Mouse (Mus musculus) liver, embryonic 12.5 days (tissue): ENCODE results near the gene Trmt2a. TPM values are rescaled to one million over a fixed set of nuclear protein-coding genes. Genes with fewer than 3 reads are reported as not detected.
A peak's percentile ranks its signal among the peaks of the same experiment; 100 is the strongest.

Experiments used
- ATAC-seq: fragments of 200-750 bp; cut with Nextera tagmentation; 2 replicates; pipeline ENCODE4 v1.8.0; 2017; ENCODE audit warnings: moderate number of reproducible peaks, mild to moderate bottlenecking, moderate library complexity
- H3K27ac ChIP-seq: fragments of 300-500 bp; sonication (generic); 2 replicates; pipeline ENCODE4 v1.5.1; 2016; ENCODE audit warnings: mild to moderate bottlenecking
- H3K27me3 ChIP-seq: fragments of 300-500 bp; sonication (generic); replicated peaks from 2 replicates; pipeline ENCODE4 v1.6.1; 2016; ENCODE audit warnings: mild to moderate bottlenecking, moderate library complexity
- H3K36me3 ChIP-seq: fragments of 300-500 bp; sonication (generic); 2 replicates; pipeline ENCODE4 v1.6.1; 2016; ENCODE audit warnings: mild to moderate bottlenecking, moderate library complexity
- H3K4me1 ChIP-seq: fragments of 300-500 bp; sonication (generic); 2 replicates; pipeline ENCODE4 v1.6.1; 2016
- H3K4me2 ChIP-seq: fragments of 300-500 bp; sonication (generic); 2 replicates; pipeline ENCODE4 v1.6.1; 2016; ENCODE audit warnings: mild to moderate bottlenecking, moderate library complexity
- H3K4me3 ChIP-seq: fragments of 300-500 bp; sonication (generic); 2 replicates; pipeline ENCODE4 v1.5.1; 2016; ENCODE audit warnings: mild to moderate bottlenecking, moderate library complexity
- H3K9ac ChIP-seq: fragments of 300-500 bp; sonication (generic); 2 replicates; pipeline ENCODE4 v1.6.1; 2016; ENCODE audit warnings: mild to moderate bottlenecking, moderate library complexity
- H3K9me3 ChIP-seq: fragments of 300-500 bp; sonication (generic); replicated peaks from 2 replicates; pipeline ENCODE4 v1.6.1; 2016; ENCODE audit warnings: mild to moderate bottlenecking, moderate library complexity
- WGBS: fragments of 180-500 bp; shearing (Covaris S2); methylation state at CpG from one replicate; pipeline ENCODE4 v1.1.7; 2016; ENCODE audit not compliant: insufficient replicate concordance; 5-methylcytosine and 5-hydroxymethylcytosine counted together
- polyA plus RNA-seq: library from polyadenylated mRNA; unstranded; fragments of >200 nt; fragmentation: Nextera tagmentation; extraction: Ambion mirVana; gene quantifications from 2 replicates; pipeline ENCODE4 v1.2.1, GENCODE M21; 2016

Trmt2a gene
- polyA plus RNA-seq: 88.8 and 96.5 TPM in 2 replicates

DNA sequence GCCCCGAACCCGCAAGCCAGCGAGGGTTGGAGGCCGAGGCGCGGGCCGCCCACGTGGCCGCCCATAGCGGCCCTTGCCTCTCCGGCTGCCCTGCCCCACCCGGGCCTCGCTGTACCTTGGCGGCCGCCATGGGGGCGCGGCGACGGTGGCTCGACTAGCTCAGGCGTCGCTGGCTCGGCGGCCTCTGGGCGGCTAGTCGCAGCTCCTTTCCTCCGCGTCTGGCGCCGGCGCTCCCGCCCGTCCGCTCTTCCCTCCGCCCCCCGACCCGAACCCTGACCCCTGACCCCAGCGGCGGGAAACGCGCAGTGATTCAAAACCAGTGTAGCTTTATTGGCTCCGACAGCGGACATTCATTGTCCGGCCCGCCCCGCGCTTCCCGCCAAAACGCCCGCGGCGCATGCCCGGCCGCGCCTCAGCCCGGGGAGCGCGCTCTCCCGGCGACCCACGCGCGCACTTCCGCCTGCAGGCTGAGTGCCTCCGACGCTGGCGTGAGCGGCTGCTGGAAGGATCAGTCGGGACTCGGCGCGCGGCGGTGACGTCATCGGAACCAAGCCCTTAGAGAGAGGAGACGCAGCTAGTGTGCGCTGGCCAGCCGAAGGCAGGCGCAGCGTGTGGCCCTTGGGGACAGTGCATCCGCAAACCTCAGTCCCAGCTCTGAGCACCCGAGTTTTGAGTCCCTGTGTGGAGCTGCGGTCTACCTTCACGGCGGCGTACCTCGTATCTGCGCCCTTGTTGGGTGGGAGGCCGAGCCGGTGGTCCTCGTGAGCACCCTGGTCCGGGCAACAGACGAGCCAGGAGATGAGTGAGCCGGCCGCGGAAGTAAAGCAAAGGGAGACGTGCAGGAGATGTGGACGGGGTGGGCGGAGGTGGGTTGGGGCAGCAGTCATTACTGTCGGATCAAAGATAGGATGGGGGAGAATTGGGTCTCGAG lies at the start of gene Trmt2a, which contains the start of gene Ranbp1:
TSS of gene Trmt2a (plus strand) at position 247 of the 931 bp plus-strand sequence.
TSS of gene Ranbp1 (minus strand) at position 300 of the 931 bp plus-strand sequence.
- H3K4me3 ChIP-seq: peak within 1 kb of the TSS; percentile 94
- peak; percentile 91 for ATAC-seq
- H3K4me2 ChIP-seq: peak within 1 kb of the TSS; percentile 92
- no peaks in the 10 kb centered on the region for H3K9me3 ChIP-seq
- H3K4me1 ChIP-seq: peaks cover 51% of the 10 kb centered on the region
- peaks cover 76% of the 10 kb centered on the region for H3K36me3 ChIP-seq
- H3K27me3 ChIP-seq: no peaks in the 10 kb centered on the region
- peak within 1 kb of the TSS; percentile 95 for H3K9ac ChIP-seq
- under 1% methylated on average over 98 of the region's 102 CpGs for WGBS
- H3K27ac ChIP-seq: peak within 1 kb of the TSS; percentile 90

DNA sequence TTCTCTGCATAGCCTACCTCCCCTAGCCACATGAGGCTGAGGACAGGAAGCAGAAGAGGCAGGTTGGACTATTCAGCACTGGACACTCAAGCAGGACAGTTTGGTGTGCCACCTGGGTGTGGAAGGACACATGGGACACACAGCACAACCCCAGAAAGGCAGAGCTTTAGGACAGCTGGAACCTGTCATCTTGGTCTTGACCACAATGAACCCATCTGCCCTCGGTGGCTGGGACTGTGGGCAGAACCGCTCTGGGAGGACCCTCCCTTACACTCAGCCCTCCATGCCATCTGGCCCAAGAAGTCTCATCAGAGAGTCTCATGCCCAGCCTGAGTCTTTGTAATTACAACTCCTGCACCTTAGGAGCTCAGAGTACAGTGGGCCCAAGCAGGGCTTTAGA lies 48.4 kb upstream of the Trmt2a start:
- no peak overlapping the region for H3K27ac ChIP-seq
- H3K4me2 ChIP-seq: no peak overlapping the region
- no peak for ATAC-seq
- no peak overlapping the region for H3K9ac ChIP-seq
- WGBS: 67% methylated on average over 2 of the region's 2 CpGs
- H3K4me3 ChIP-seq: no peak overlapping the region
- H3K9me3 ChIP-seq: no peaks in the 10 kb centered on the region
- peaks cover 2% of the 10 kb centered on the region; the same call in 1 of the 2 replicates for H3K4me1 ChIP-seq
- 0 out of 2 replicates have a peak, but pooled peaks cover 11% of the 10 kb centered on the region for H3K27me3 ChIP-seq
- no peaks in the 10 kb centered on the region for H3K36me3 ChIP-seq

DNA sequence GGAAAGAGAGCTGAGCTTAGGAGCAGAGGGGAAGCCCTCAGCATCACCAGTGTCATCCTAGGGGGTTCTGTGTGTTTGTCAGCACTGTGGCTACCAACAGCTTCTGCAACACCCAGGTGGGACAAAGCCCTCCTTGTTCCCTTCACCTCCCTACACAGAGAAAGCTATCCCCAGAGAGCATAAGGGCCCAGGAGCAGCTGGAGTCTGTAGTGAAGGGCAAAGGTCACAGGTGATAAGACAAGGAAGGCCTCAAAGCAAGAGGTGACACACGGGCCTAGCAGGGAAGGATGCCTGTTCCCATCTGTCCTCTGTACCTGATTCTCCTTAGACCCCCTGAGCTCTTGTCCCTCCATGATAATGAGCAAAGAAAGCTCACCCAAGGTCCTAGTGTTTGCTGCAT lies 46.9 kb upstream of the Trmt2a start:
- ATAC-seq: no peak
- Histone ChIP-seq H3K4me1 (no peaks in the 10 kb centered on the region), H3K9ac (no peak overlapping the region), H3K27me3 (0 out of 2 replicates have a peak, but pooled peaks cover 11% of the 10 kb centered on the region), H3K4me3 (no peak overlapping the region), H3K36me3 (no peaks in the 10 kb centered on the region), H3K27ac (no peak overlapping the region), H3K9me3 (no peaks in the 10 kb centered on the region), H3K4me2 (no peak overlapping the region)
- WGBS: 33% methylated on average over 1 of the region's 1 CpGs

DNA sequence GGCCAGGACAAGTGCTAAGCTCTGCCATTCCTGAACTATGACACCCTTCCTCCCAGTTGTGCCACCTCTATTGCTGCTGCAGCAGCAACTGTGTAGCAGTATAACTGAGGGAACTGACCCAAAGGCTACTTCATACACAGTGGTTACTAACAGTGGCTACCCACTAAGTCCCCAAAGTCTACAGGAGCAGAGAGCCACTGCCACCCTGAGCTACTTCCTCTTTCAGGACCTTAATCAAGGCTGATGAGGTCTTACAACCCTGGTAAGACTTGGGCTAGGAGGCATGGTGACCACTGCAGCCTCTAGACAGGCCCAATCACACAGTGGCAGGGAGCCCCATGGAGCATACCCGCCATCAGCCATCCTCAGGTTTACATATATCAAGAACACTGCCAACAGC lies 46.4 kb upstream of the Trmt2a start:
- no peak for ATAC-seq
- Histone ChIP-seq H3K27me3 (0 out of 2 replicates have a peak, but pooled peaks cover 11% of the 10 kb centered on the region), H3K9me3 (no peaks in the 10 kb centered on the region), H3K9ac (no peak overlapping the region), H3K27ac (no peak overlapping the region), H3K36me3 (no peaks in the 10 kb centered on the region), H3K4me2 (no peak overlapping the region), H3K4me1 (no peaks in the 10 kb centered on the region), H3K4me3 (no peak overlapping the region)
- WGBS: 70% methylated on average over 1 of the region's 1 CpGs

DNA sequence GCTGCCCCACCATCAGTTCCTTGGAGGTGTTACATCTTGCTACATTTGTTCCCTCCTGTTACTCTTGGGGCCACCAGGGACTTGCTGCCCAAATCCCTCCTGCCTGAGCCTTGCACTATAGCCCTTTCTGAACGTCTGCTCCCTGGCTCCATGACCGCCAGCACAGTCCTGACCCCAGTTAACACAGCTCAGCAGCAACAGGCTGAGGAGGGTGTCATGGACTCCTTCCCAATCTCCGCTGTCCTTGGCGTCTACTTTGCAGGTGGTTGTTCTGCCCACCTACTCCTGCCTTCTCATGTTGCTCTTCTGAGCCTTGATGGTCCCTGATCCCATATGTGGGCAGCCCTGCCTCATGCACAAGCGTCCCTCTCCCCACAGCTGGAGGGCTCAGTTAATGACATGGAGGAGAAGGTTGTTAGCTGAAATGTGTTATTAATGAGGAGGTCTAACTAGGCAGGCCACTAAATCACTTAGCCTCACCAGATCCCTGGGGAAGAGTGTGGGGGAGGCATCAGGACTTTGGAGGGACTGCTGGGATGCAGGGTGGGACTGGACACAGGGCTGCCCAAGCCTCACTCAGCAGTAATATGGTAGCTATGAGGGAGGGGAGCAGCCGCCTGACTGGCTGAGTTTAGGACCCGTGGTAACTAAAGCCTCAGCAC lies 44.9 kb upstream of the Trmt2a start:
- H3K27ac ChIP-seq: no peak overlapping the region
- H3K36me3 ChIP-seq: no peaks in the 10 kb centered on the region
- H3K27me3 ChIP-seq: 0 out of 2 replicates have a peak, but pooled peaks cover 9% of the 10 kb centered on the region
- 65% methylated on average over 7 of the region's 7 CpGs for WGBS
- H3K9me3 ChIP-seq: no peaks in the 10 kb centered on the region
- no peaks in the 10 kb centered on the region for H3K4me1 ChIP-seq
- ATAC-seq: no peak
- no peak overlapping the region for H3K4me2 ChIP-seq
- H3K4me3 ChIP-seq: no peak overlapping the region
- no peak overlapping the region for H3K9ac ChIP-seq

DNA sequence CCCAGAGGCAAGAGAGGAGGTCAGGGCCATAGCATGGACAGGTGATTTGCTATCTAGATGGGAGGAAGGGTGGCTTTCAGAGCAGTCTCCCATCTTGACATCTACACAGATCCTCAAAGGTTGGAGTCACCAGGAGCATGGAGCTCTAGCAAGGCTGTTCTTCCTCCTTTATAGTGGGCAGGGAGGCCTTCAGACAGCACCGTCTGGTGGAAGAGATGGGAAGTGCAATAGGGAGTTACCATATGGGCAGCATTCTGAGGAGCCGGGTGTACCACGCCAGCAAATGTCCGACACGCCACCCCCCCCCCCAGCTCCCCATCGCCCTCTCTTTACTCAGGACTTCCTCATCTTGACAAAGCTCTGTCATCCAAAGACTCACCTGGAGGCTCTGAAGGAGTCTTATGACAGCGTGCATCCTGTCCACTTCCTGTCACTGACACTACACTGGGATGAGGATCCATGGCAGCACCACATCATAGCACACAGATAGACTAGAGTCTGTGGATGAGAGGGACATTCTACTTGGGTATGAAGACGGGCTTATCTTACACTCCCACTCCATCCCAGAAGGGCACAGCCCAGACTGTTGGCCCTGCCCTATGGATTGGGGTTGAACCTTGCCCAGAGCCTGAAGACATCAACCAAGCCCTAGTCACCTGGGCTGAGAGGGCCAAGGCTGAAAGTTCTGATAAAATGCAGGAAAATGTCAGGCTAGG lies 37.6 kb upstream of the Trmt2a start:
- no peaks in the 10 kb centered on the region for H3K9me3 ChIP-seq
- WGBS: 15% methylated on average over 8 of the region's 8 CpGs
- no peak overlapping the region for H3K27ac ChIP-seq
- no peaks in the 10 kb centered on the region for H3K4me1 ChIP-seq
- H3K36me3 ChIP-seq: no peaks in the 10 kb centered on the region
- 0 out of 2 replicates have a peak, but pooled peaks have one; percentile 14 for ATAC-seq
- peaks cover 30% of the 10 kb centered on the region; the same call in 1 of the 2 replicates for H3K27me3 ChIP-seq
- H3K4me3 ChIP-seq: no peak overlapping the region
- no peak overlapping the region for H3K4me2 ChIP-seq
- no peak overlapping the region for H3K9ac ChIP-seq

DNA sequence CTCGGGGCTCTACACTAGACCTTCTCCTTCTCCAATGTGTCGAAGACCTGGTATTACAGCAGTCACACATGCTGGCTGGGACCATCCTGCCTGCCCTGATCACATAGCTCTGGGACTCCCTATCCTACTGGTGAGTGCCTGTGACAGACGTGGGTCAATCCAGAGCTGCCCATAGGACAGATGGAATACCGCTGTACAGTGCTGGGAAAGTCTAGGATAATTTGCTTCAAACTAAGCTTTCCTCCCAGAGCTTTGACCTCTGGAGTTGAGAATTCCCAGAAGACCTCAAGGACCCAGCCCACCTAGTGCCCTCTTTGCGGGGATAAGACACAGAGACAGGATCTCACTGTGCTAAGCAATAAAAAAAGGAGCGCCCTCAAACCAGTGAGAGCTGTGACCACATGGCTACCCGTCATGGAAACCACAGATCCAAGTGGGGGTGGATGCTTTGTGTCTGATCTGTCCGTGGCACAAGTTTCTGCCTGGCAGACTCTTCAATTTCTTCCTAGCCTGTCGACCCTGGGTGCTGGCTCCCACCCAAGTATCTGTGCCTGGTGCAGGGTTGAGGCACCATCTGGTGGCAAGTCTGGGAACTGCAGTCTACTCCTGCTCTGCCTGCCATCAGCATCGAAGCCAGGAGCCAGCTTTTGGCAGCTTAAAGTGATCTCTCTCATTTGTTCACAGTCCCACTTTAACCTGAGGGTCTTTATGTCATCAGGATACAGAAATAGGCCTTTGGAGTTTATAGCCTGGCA lies 36.9 kb upstream of the Trmt2a start:
- H3K4me1 ChIP-seq: no peaks in the 10 kb centered on the region
- ATAC-seq: 0 out of 2 replicates have a peak, but pooled peaks have one; percentile 49
- peaks cover 33% of the 10 kb centered on the region; the same call in 1 of the 2 replicates for H3K27me3 ChIP-seq
- H3K9me3 ChIP-seq: no peaks in the 10 kb centered on the region
- H3K4me3 ChIP-seq: no peak overlapping the region
- H3K9ac ChIP-seq: no peak overlapping the region
- H3K27ac ChIP-seq: no peak overlapping the region
- H3K36me3 ChIP-seq: no peaks in the 10 kb centered on the region
- 37% methylated on average over 10 of the region's 10 CpGs for WGBS
- H3K4me2 ChIP-seq: no peak overlapping the region

DNA sequence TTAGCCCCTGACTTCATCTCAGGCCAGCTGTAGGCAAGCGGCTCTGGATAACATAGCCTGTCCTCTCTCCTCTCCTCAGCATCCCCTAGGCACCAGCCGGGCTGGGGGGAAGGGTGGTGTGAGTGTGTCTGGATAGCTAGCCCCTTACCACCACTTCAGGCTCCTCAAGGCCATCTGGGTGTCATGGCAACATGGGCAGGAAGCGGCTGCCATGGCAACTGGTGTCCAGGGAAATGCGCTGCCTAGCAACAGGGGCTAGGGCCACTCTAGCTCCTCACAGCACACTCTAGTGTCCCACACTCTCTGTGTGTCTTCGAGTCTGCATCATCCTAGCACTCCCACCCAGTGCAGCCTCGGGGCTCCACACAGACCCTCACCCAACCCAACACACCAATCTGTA lies 34.8 kb upstream of the Trmt2a start:
- Histone ChIP-seq H3K36me3 (no peaks in the 10 kb centered on the region), H3K4me2 (no peak overlapping the region), H3K4me3 (no peak overlapping the region), H3K9ac (no peak overlapping the region), H3K9me3 (no peaks in the 10 kb centered on the region), H3K27me3 (peaks cover 34% of the 10 kb centered on the region), H3K4me1 (no peaks in the 10 kb centered on the region), H3K27ac (no peak overlapping the region)
- ATAC-seq: 0 out of 2 replicates have a peak, but pooled peaks have one; percentile 19
- 53% methylated on average over 6 of the region's 6 CpGs for WGBS

DNA sequence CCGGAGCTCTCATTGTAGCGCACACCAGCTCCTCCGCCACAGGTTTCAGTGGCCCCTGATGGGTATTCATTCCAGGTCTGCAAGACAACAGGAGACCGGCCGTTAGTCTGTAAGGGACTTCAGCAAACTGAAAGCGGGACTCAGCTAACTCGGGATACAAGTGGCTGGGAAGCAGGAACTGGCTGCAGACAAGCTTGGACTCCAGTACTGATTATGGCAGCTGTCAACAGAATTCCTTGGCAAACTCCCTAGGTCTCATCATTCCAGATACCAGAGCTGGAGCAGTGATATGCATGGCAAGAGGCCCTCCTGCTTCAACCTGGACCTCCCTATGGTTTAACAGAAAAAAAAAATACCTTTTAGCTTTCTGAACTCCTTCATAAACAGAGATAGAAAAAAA lies 33.6 kb upstream of the Trmt2a start:
- Histone ChIP-seq H3K36me3 (no peaks in the 10 kb centered on the region), H3K9ac (no peak overlapping the region), H3K4me3 (no peak overlapping the region), H3K4me1 (peaks cover 1% of the 10 kb centered on the region), H3K27me3 (peaks cover 27% of the 10 kb centered on the region), H3K27ac (no peak overlapping the region), H3K4me2 (no peak overlapping the region), H3K9me3 (no peaks in the 10 kb centered on the region)
- ATAC-seq: no peak
- WGBS: 76% methylated on average over 7 of the region's 7 CpGs

DNA sequence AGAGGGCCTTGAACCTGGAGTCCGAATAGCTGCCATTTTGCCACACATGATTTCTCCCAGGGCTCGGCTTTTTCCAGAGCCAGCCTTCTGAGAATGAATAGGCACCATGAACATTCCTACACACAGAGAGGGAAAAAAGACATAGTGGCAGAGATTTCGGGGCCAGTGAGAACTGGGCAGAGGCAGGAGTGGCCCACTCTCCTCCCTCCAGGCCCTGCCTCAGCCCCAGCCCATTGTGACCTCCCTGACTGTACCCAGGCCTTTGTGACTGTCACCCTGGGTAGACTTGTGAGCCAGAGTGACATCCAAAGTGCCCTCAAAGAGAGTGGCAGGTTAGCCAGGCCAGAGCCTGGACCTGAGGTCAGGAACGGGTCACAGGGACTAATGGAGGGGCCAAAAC lies 30.9 kb upstream of the Trmt2a start, which contains the start of gene Ccdc188:
TSS of gene Ccdc188 (plus strand) at position 301 of the 400 bp plus-strand sequence.
- WGBS: 64% methylated on average over 4 of the region's 4 CpGs

DNA sequence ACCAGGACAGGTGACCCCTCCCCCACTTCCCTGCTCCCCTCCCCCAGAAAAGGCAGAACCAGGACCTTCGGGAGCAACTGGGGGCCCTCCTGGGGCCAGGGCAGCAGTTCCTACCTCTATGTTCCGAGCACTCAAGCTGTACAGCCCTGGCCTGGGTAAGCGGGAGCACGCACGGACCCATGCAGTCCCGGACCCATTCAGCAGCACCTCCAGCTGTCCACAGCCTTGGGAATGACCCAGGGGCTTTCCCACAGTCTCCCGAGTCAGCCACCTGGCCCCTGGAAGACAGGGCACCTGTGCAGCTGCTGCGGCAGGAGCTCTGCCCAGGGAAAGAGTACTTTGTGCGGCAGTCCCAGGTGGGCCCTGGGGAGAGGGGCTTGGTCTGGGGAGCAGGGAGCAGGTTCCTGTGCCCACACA lies 29.9 kb upstream of the Trmt2a start:
- H3K27me3 ChIP-seq: peaks cover 15% of the 10 kb centered on the region; the same call in 1 of the 2 replicates

More for the DNA sequence above, 30.9 kb upstream of the Trmt2a start, which contains the start of gene Ccdc188:
- Histone ChIP-seq H3K36me3 (peaks cover 4% of the 10 kb centered on the region; the same call in 1 of the 2 replicates), H3K4me2 (no peak within 1 kb of the TSS), H3K27me3 (peaks cover 22% of the 10 kb centered on the region; the same call in 1 of the 2 replicates), H3K9ac (no peak within 1 kb of the TSS), H3K4me3 (no peak within 1 kb of the TSS), H3K9me3 (no peaks in the 10 kb centered on the region), H3K27ac (no peak within 1 kb of the TSS), H3K4me1 (peaks cover 7% of the 10 kb centered on the region)
- no peak for ATAC-seq

More for the DNA sequence above, 29.9 kb upstream of the Trmt2a start:
- no peak for ATAC-seq
- Histone ChIP-seq H3K9me3 (no peaks in the 10 kb centered on the region), H3K4me3 (no peak overlapping the region), H3K4me1 (peaks cover 7% of the 10 kb centered on the region), H3K27ac (no peak overlapping the region), H3K9ac (no peak overlapping the region), H3K4me2 (no peak overlapping the region), H3K36me3 (peaks cover 14% of the 10 kb centered on the region)
- WGBS: 72% methylated on average over 9 of the region's 9 CpGs
